In genomic region chr3:30995283-30995898, GRCm38 (mm10) we compare ENCODE assay signal across 8 mouse cellular contexts. TPM values are rescaled to one million over a fixed set of nuclear protein-coding genes. Genes with fewer than 3 reads are reported as not detected.
A peak's percentile ranks its signal among the peaks of the same experiment; 100 is the strongest.
DNase-seq lines count a peak whose midpoint lies in the region; ATAC-seq and TF ChIP-seq lines count a peak whose summit lies in the region.

Gene Prkci (plus strand): TSS chr3:30995747.

- H3K9me3 ChIP-seq in kidney, embryonic 14.5 days (ENCODE audit: control insufficient read depth, low read length) = no peaks in the 10 kb centered on the region
- H3K9me3 ChIP-seq in limb, embryonic 15.5 days = no peaks in the 10 kb centered on the region

- H3K4me2 ChIP-seq in kidney, embryonic 14.5 days (replicated peaks; ENCODE audit: low read depth, low read length) = peak within 1 kb of the TSS; percentile 71
- H3K4me2 ChIP-seq in limb, embryonic 15.5 days = peak within 1 kb of the TSS; percentile 53

- H3K27me3 ChIP-seq in kidney, embryonic 14.5 days (ENCODE audit: control insufficient read depth, insufficient read depth, low read length) = no peaks in the 10 kb centered on the region
- no peaks in the 10 kb centered on the region for H3K27me3 ChIP-seq in limb, embryonic 15.5 days

- H3K9ac ChIP-seq in kidney, embryonic 14.5 days (ENCODE audit: low read depth, low read length) = peak within 1 kb of the TSS; percentile 78
- peak within 1 kb of the TSS; percentile 79 for H3K9ac ChIP-seq in limb, embryonic 15.5 days

- H3K27ac ChIP-seq in bone marrow macrophage, adult 2 months (ENCODE audit: insufficient read depth, low read depth, low read length) = peak within 1 kb of the TSS; percentile 54
- peak within 1 kb of the TSS; percentile 54 for H3K27ac ChIP-seq in embryonic fibroblast, embryonic 13.5 days (ENCODE audit: insufficient read depth, low read length)
- H3K27ac ChIP-seq in kidney, embryonic 14.5 days (ENCODE audit: low read depth, low read length) = peak within 1 kb of the TSS; percentile 82; the same call in 1 of the 2 replicates
- H3K27ac ChIP-seq in limb, embryonic 15.5 days = peak within 1 kb of the TSS; percentile 82

- peak within 1 kb of the TSS; percentile 86 for H3K4me3 ChIP-seq in bone marrow macrophage, adult 2 months (ENCODE audit: insufficient read depth, low read length)
- peak within 1 kb of the TSS; percentile 94 for H3K4me3 ChIP-seq in embryonic fibroblast, embryonic 13.5 days (ENCODE audit: insufficient read depth, low read length)
- H3K4me3 ChIP-seq in kidney, embryonic 14.5 days (ENCODE audit: low read length) = peak within 1 kb of the TSS; percentile 92
- H3K4me3 ChIP-seq in limb, embryonic 15.5 days = peak within 1 kb of the TSS; percentile 91

- TF ChIP-seq POLR2A in bone marrow macrophage, adult 2 months (IDR thresholded peaks at IDR 0.05; ENCODE audit: borderline replicate concordance, low read depth, low read length) = no peak
- peak; percentile 84 for TF ChIP-seq POLR2A in embryonic fibroblast, embryonic 13.5 days (IDR thresholded peaks at IDR 0.05; ENCODE audit: low read depth, low read length)

- peak; percentile 97 for ATAC-seq in kidney, embryonic 14.5 days (ENCODE audit: low FRiP score, low TSS enrichment)
- ATAC-seq in limb, embryonic 15.5 days (ENCODE audit: insufficient number of reproducible peaks, low FRiP score, low TSS enrichment, low read depth) = peak; percentile 96

- H3K4me1 ChIP-seq in bone marrow macrophage, adult 2 months (ENCODE audit: control insufficient read depth, insufficient read depth, low read length) = peaks cover 22% of the 10 kb centered on the region
- peaks cover 6% of the 10 kb centered on the region; the same call in 1 of the 2 replicates for H3K4me1 ChIP-seq in embryonic fibroblast, embryonic 13.5 days (ENCODE audit: control insufficient read depth, insufficient read depth, low read length)
- peaks cover 20% of the 10 kb centered on the region for H3K4me1 ChIP-seq in kidney, embryonic 14.5 days (ENCODE audit: control insufficient read depth, insufficient read depth, low read length)
- H3K4me1 ChIP-seq in limb, embryonic 15.5 days = peaks cover 25% of the 10 kb centered on the region

- TF ChIP-seq CTCF in bone marrow macrophage, adult 2 months (IDR thresholded peaks at IDR 0.05; ENCODE audit: low read depth, low read length) = no peak
- no peak for TF ChIP-seq CTCF in embryonic fibroblast, embryonic 13.5 days (IDR thresholded peaks at IDR 0.05; ENCODE audit: borderline replicate concordance, insufficient read depth, low read length)

- H3K36me3 ChIP-seq in kidney, embryonic 14.5 days (ENCODE audit: control insufficient read depth, insufficient read depth, low read length) = no peaks in the 10 kb centered on the region
- H3K36me3 ChIP-seq in limb, embryonic 15.5 days = no peaks in the 10 kb centered on the region

- DNase-seq in A20 (ENCODE audit: low read depth, low spot score) = peak; percentile 96
- DNase-seq in heart, adult 9 months (ENCODE audit: low spot score in 2 of 2) = peak; percentile 92 to 93
- DNase-seq in monocyte, adult 2 months (ENCODE audit: low read depth in 1 of 2, low spot score in 2 of 2) = peak; percentile 68 to 85
- DNase-seq in spleen, postnatal 36 days (ENCODE audit: low spot score in 2 of 2) = peak; percentile 90 to 92

- WGBS in kidney, embryonic 14.5 days = under 1% methylated on average over 33 of the region's 50 CpGs
- WGBS in limb, embryonic 15.5 days = under 1% methylated on average over 49 of the region's 50 CpGs

RNA-seq across cellular contexts. Expression of gene Prkci, which starts in this region (rescaled TPM):
- 17.4 and 19.8 TPM in 2 replicates for polyA plus RNA-seq in bone marrow macrophage, adult 2 months (2012; ENCODE audit: insufficient read depth, insufficient read length, missing spikeins)
- 110 and 120 TPM in 2 replicates for polyA plus RNA-seq in embryonic fibroblast, embryonic 13.5 days (2011; ENCODE audit: insufficient read length, low read depth, missing spikeins)
- polyA plus RNA-seq in kidney, embryonic 14.5 days (2014; fragmentation: Nextera tagmentation; extraction: Ambion mirVana) = 19.4 and 48.4 TPM in 2 replicates
- polyA plus RNA-seq in limb, embryonic 15.5 days (2015; fragmentation: Nextera tagmentation; extraction: Ambion mirVana) = 29.7 and 38.6 TPM in 2 replicates

Comparison
In these comparisons a context has a peak if more than half of its experiments do, and no peak if none do; other contexts are left out.
1. Peak in every context shown above with its lines: DNase-seq, ATAC-seq, H3K4me3 ChIP-seq and H3K27ac ChIP-seq.